Mouse (Mus musculus) erythroblast, embryonic 14.5 days (primary cell): Measurements from ENCODE around the gene Sgta.

ENCODE experiments used
- GATA1 ChIP-seq: IDR thresholded peaks from 2 replicates; pipeline ENCODE4 v1.6.1; 2012; ENCODE audit warnings: low read length, inconsistent platforms, mixed read lengths
- TAL1 ChIP-seq: IDR thresholded peaks from 3 replicates; pipeline ENCODE4 v1.6.1; 2012; ENCODE audit warnings: low read length, inconsistent platforms, mixed read lengths

GRCm38 (mm10) chr10:81051133-81051532, 8.8 kb downstream of the Sgta start:
- no peak for TF ChIP-seq GATA1
- no peak for TF ChIP-seq TAL1
